Mouse (Mus musculus) stomach, postnatal 0 days (tissue): Measurements from ENCODE around the gene Fam219b. TPM values are rescaled to one million over a fixed set of nuclear protein-coding genes. Genes with fewer than 3 reads are reported as not detected.

Source experiments
- ATAC-seq: fragments of 200-750 bp; cut with Nextera tagmentation; 2 replicates; pipeline ENCODE4 v1.8.0; 2017; ENCODE audit not compliant: low FRiP score, low TSS enrichment
- DNase-seq: peaks from one replicate; pipeline ENCODE4 v3.0.0-alpha.2; 2016; ENCODE audit warnings: low spot score
- H3K27ac ChIP-seq: fragments of 300-500 bp; sonication (generic); replicated peaks from 2 replicates; pipeline ENCODE4 v1.5.1; 2014; ENCODE audit warnings: mild to moderate bottlenecking, control low read depth
- H3K27me3 ChIP-seq: fragments of 300-500 bp; sonication (generic); 2 replicates; pipeline ENCODE4 v1.6.1; 2014; ENCODE audit warnings: low read length; ENCODE audit not compliant: control insufficient read depth, insufficient read depth
- H3K36me3 ChIP-seq: fragments of 300-500 bp; sonication (generic); 2 replicates; pipeline ENCODE4 v1.6.1; 2014; ENCODE audit warnings: low read length, mixed read lengths; ENCODE audit not compliant: control insufficient read depth, insufficient read depth
- H3K4me1 ChIP-seq: fragments of 300-500 bp; sonication (generic); replicated peaks from 2 replicates; pipeline ENCODE4 v1.6.1; 2014; ENCODE audit warnings: antibody characterized with exemption; ENCODE audit not compliant: control insufficient read depth, insufficient read depth
- H3K4me2 ChIP-seq: fragments of 300-500 bp; sonication (generic); replicated peaks from 2 replicates; pipeline ENCODE4 v1.6.1; 2014; ENCODE audit warnings: low read depth, mild to moderate bottlenecking, control low read depth, moderate library complexity
- H3K4me3 ChIP-seq: fragments of 300-500 bp; sonication (generic); 2 replicates; pipeline ENCODE4 v1.5.1; 2014; ENCODE audit warnings: low read depth, low read length, control low read depth
- H3K9ac ChIP-seq: fragments of 300-500 bp; sonication (generic); 2 replicates; pipeline ENCODE4 v1.6.1; 2014; ENCODE audit warnings: mild to moderate bottlenecking, low read length, control low read depth, mixed read lengths
- H3K9me3 ChIP-seq: fragments of 300-500 bp; sonication (generic); 2 replicates; pipeline ENCODE4 v1.6.1; 2016; ENCODE audit warnings: low read length; ENCODE audit not compliant: control insufficient read depth
- CTCF ChIP-seq: IDR thresholded peaks from 2 replicates; pipeline ENCODE4 v1.5.1; 2016; ENCODE audit warnings: antibody characterized with exemption, low read depth, mild to moderate bottlenecking, moderate library complexity
- EP300 ChIP-seq: optimal IDR thresholded peaks from 2 replicates; pipeline ENCODE3; 2016; ENCODE audit warnings: antibody characterized with exemption
- whole genome bisulfite sequencing: fragments of 180-500 bp; shearing (Covaris S2); extraction: QIAGEN DNeasy Blood & Tissue Kit; methylation state at CpG from one replicate; pipeline ENCODE4 v1.1.7; 2014; 5-methylcytosine and 5-hydroxymethylcytosine counted together
- polyA plus RNA-seq: library from polyadenylated mRNA; unstranded; fragments of >200 nt; fragmentation: Nextera tagmentation; extraction: Ambion mirVana; gene quantifications from 2 replicates; pipeline ENCODE4 v1.2.1, GENCODE M21; 2015

The Fam219b gene
- polyA plus RNA-seq, 1 experiment from 2014 or later: 12.4 TPM

GRCm38 (mm10) chr9:57531946-57532345 is 5.4 kb upstream of the Fam219b start:
- Histone ChIP-seq H3K9ac (no peak overlapping the region), H3K4me3 (no peak overlapping the region), H3K27ac (no peak overlapping the region), H3K27me3 (no peaks in the 10 kb centered on the region), H3K4me1 (no peaks in the 10 kb centered on the region), H3K9me3 (no peaks in the 10 kb centered on the region), H3K36me3 (peaks cover 14% of the 10 kb centered on the region), H3K4me2 (no peak overlapping the region)
- no peak for TF ChIP-seq CTCF
- TF ChIP-seq EP300: no peak
- WGBS: 58% methylated on average over 1 of the region's 1 CpGs
- ATAC-seq (no peak), DNase-seq (no peak)

GRCm38 (mm10) chr9:57536362-57536761 is 966 bp upstream of the Fam219b start:
- Histone ChIP-seq H3K27me3 (no peaks in the 10 kb centered on the region), H3K4me1 (no peaks in the 10 kb centered on the region; the same call in 1 of the 2 replicates), H3K36me3 (peaks cover 17% of the 10 kb centered on the region), H3K9me3 (no peaks in the 10 kb centered on the region), H3K4me3 (no peak overlapping the region), H3K4me2 (no peak overlapping the region), H3K9ac (no peak overlapping the region), H3K27ac (no peak overlapping the region)
- no peak for ATAC-seq
- TF ChIP-seq CTCF: no peak
- TF ChIP-seq EP300: no peak
- no peak for DNase-seq
- WGBS: 87% methylated on average over 5 of the region's 5 CpGs

DNA sequence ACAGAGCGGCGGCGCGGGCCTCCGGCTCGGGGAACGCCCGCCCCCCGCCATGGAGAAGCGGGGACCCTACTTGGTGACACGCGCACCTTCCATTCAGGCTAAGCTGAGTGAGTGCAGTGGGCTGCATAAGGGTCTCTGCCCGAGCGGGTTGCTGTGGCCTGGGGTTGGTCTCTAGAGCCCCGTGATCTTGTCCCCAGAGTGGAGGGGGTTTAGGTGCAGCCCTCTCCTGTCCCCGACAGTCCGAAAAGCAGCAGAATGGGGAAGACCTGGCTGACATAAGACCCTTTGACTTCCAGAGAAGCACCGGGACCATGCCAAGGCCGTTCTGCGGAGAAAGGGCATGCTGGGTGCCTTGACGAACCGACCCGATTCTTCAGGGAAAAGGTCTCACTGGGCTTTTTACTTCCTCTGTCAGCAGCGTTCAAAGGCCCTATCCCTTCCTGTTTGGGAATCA is 427 bp downstream of the Fam219b start:
- Histone ChIP-seq H3K9ac (peak overlapping the region; percentile 82), H3K4me1 (no peaks in the 10 kb centered on the region; the same call in 1 of the 2 replicates), H3K27ac (peak overlapping the region; percentile 79), H3K9me3 (no peaks in the 10 kb centered on the region), H3K27me3 (no peaks in the 10 kb centered on the region), H3K36me3 (peaks cover 12% of the 10 kb centered on the region; the same call in 1 of the 2 replicates), H3K4me2 (peak overlapping the region; percentile 86), H3K4me3 (peak overlapping the region; percentile 86)
- no peak for TF ChIP-seq CTCF
- TF ChIP-seq EP300: no peak
- DNase-seq (no peak), ATAC-seq (no peak; the same call in 1 of the 2 replicates)
- WGBS: under 1% methylated on average over 23 of the region's 24 CpGs

GRCm38 (mm10) chr9:57539550-57539949 is 2.2 kb downstream of the Fam219b start:
- Histone ChIP-seq H3K4me1 (no peaks in the 10 kb centered on the region; the same call in 1 of the 2 replicates), H3K27me3 (no peaks in the 10 kb centered on the region), H3K4me2 (no peak overlapping the region), H3K36me3 (peaks cover 8% of the 10 kb centered on the region; the same call in 1 of the 2 replicates), H3K27ac (no peak overlapping the region), H3K9ac (no peak overlapping the region), H3K4me3 (no peak overlapping the region), H3K9me3 (no peaks in the 10 kb centered on the region)
- ATAC-seq (no peak), DNase-seq (no peak)
- 93% methylated on average over 2 of the region's 2 CpGs for WGBS
- TF ChIP-seq EP300: no peak
- no peak for TF ChIP-seq CTCF

DNA sequence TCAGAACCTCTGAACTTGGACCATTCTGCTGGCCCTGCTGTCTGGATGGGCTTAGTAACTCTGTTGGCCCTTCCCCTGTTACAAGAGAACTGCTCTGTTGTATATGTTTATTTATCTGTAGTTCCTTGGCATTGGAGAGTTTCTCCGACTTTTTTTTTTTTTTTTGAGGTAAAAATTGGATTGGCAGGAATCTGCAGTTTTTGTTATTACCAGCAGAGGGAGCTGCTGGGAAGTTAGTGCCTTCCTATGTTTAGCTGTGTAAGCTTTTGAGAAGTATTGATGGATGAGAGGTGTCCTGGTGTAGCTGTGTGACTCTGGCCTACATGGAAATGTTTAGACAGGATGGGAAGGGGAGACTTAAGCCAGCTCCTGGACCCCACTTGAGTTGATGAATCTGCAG is 4.0 kb downstream of the Fam219b start:
- Histone ChIP-seq H3K4me2 (no peak overlapping the region), H3K4me1 (no peaks in the 10 kb centered on the region; the same call in 1 of the 2 replicates), H3K4me3 (no peak overlapping the region), H3K9ac (no peak overlapping the region), H3K27me3 (no peaks in the 10 kb centered on the region), H3K36me3 (peaks cover 8% of the 10 kb centered on the region; the same call in 1 of the 2 replicates), H3K9me3 (no peaks in the 10 kb centered on the region), H3K27ac (no peak overlapping the region)
- TF ChIP-seq EP300: no peak
- peak; percentile 83 for TF ChIP-seq CTCF
- no peak for DNase-seq
- 3% methylated on average over 1 of the region's 1 CpGs for WGBS
- ATAC-seq: no peak

DNA sequence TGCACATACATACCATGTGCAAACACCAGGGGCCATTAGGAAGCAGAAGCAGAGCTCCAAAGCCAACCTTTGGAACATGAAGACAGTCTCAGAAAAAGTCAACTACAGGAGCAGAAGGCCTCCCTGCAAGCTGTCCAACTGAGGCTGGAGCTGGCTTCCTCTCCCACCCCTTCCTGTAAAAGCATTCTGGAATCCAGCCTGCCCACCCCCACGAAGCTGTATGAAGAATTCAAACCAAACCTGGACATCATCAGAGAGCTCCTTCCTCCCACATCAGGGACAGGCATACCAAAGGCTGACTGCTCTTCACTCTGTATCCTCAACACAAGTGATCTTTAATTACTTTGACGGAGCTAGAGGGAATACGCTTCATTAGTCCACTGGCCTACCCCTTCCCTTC is 6.6 kb downstream of the Fam219b start:
- peaks cover 13% of the 10 kb centered on the region; the same call in 1 of the 2 replicates for H3K36me3 ChIP-seq

More for the DNA sequence above, 6.6 kb downstream of the Fam219b start:
- no peaks in the 10 kb centered on the region for H3K9me3 ChIP-seq
- TF ChIP-seq CTCF (no peak), EP300 (no peak)
- ATAC-seq (no peak), DNase-seq (no peak)
- H3K4me1 ChIP-seq: no peaks in the 10 kb centered on the region
- no peak overlapping the region for H3K9ac ChIP-seq
- WGBS: 91% methylated on average over 3 of the region's 3 CpGs
- no peak overlapping the region for H3K4me3 ChIP-seq
- no peak overlapping the region for H3K27ac ChIP-seq
- no peak overlapping the region for H3K4me2 ChIP-seq
- no peaks in the 10 kb centered on the region for H3K27me3 ChIP-seq
